In the genomic region with DNA sequence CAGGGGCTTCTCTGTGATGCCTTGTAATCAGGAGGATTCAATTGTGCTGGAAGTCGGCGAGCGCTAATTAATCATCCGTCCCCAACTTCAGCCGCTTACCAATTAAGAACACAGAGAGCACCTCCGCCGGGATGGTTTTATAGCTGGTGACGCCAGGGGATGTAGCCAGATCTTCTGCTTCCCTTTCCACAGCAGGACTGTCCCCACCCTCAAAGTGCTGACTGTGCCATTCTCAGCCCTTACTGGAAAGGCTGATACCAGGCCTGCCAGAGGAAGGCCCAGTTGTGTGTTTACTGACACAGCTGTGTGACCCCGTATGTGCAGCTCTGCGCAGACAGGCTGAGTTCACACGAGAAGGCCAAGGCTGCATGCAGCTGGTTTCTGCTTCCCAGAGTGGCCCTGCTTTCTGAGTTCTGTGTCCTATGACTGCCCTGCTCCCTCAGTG, we compare ENCODE assay signal across 13 mouse cellular contexts. TPM values are rescaled to one million over a fixed set of nuclear protein-coding genes. Genes with fewer than 3 reads are reported as not detected.
DNase-seq lines count a peak whose midpoint lies in the region; ATAC-seq lines count a peak whose summit lies in the region.
"Had no signal": no experiment of that assay in that cellular context is flagged by ENCODE, and none has a peak within 500 bp of the region (broad histone marks: within the 10 kb centered on the region; RNA-seq: fewer than 3 reads in every experiment).

No protein-coding gene starts in this region.

- peak; percentile 51; the same call in 1 of the 2 replicates for ATAC-seq in kidney, embryonic 14.5 days (ENCODE audit: low FRiP score, low TSS enrichment)
- ATAC-seq in neural tube, embryonic 11.5 days (ENCODE audit: insufficient read depth, low FRiP score, low TSS enrichment), result 0 out of 2 replicates have a peak, but pooled peaks have one; percentile 38
- peak; percentile 34; the same call in 1 of the 2 replicates for ATAC-seq in midbrain, embryonic 13.5 days
- no peak for ATAC-seq in megakaryocyte progenitor cell, adult 5-6 weeks (replicated peaks; ENCODE audit: poor library complexity)
- ATAC-seq: CD4-positive, CD25-positive, alpha-beta regulatory T cell, adult 4 months; Patski had no signal

- H3K27me3 ChIP-seq in kidney, embryonic 14.5 days (ENCODE audit: control insufficient read depth, insufficient read depth, low read length), result no peaks in the 10 kb centered on the region
- no peaks in the 10 kb centered on the region for H3K27me3 ChIP-seq in neural tube, embryonic 11.5 days (ENCODE audit: control insufficient read depth, insufficient read depth, low read length)
- H3K27me3 ChIP-seq in midbrain, embryonic 13.5 days, result no peaks in the 10 kb centered on the region
- H3K27me3 ChIP-seq: limb, embryonic 12.5 days had no signal

- no peak overlapping the region for H3K27ac ChIP-seq in kidney, embryonic 14.5 days (ENCODE audit: low read depth, low read length)
- no peak overlapping the region for H3K27ac ChIP-seq in neural tube, embryonic 11.5 days (ENCODE audit: low read depth, low read length)
- peak overlapping the region; percentile 6; the same call in 1 of the 2 replicates for H3K27ac ChIP-seq in midbrain, embryonic 13.5 days
- H3K27ac ChIP-seq: limb, embryonic 12.5 days had no signal

- H3K4me3 ChIP-seq in kidney, embryonic 14.5 days (ENCODE audit: low read length), result no peak overlapping the region
- H3K4me3 ChIP-seq in neural tube, embryonic 11.5 days (ENCODE audit: low read depth, low read length), result no peak overlapping the region
- no peak overlapping the region for H3K4me3 ChIP-seq in midbrain, embryonic 13.5 days (replicated peaks)
- H3K4me3 ChIP-seq: limb, embryonic 12.5 days; megakaryocyte, embryonic 14.5 days had no signal

- H3K36me3 ChIP-seq in kidney, embryonic 14.5 days (ENCODE audit: control insufficient read depth, insufficient read depth, low read length), result no peaks in the 10 kb centered on the region
- H3K36me3 ChIP-seq in neural tube, embryonic 11.5 days (ENCODE audit: control insufficient read depth, insufficient read depth, low read length), result no peaks in the 10 kb centered on the region
- no peaks in the 10 kb centered on the region for H3K36me3 ChIP-seq in midbrain, embryonic 13.5 days
- H3K36me3 ChIP-seq: limb, embryonic 12.5 days had no signal

- no peak for DNase-seq in kidney, postnatal 14 days
- DNase-seq in neural tube, embryonic 11.5 days (ENCODE audit: low spot score), result no peak
- DNase-seq in neural tube, embryonic 10.5 days (ENCODE audit: extremely low spot score, low spot score), result no peak
- DNase-seq in urinary bladder, adult 18-20 months (ENCODE audit: low spot score in 2 of 2), result no peak
- no peak for DNase-seq in thymus, postnatal 36 days
- DNase-seq: adrenal gland, adult 8-10 months had no signal

- no peaks in the 10 kb centered on the region for H3K9me3 ChIP-seq in kidney, embryonic 14.5 days (ENCODE audit: control insufficient read depth, low read length)
- H3K9me3 ChIP-seq in neural tube, embryonic 11.5 days (ENCODE audit: control insufficient read depth, low read length), result no peaks in the 10 kb centered on the region
- no peaks in the 10 kb centered on the region for H3K9me3 ChIP-seq in midbrain, embryonic 13.5 days
- H3K9me3 ChIP-seq: limb, embryonic 12.5 days; megakaryocyte, embryonic 14.5 days had no signal

- H3K9ac ChIP-seq in kidney, embryonic 14.5 days (ENCODE audit: low read depth, low read length), result no peak overlapping the region
- no peak overlapping the region for H3K9ac ChIP-seq in neural tube, embryonic 11.5 days (ENCODE audit: low read length)
- no peak overlapping the region for H3K9ac ChIP-seq in midbrain, embryonic 13.5 days (replicated peaks)
- H3K9ac ChIP-seq: limb, embryonic 12.5 days had no signal

- H3K4me2 ChIP-seq in kidney, embryonic 14.5 days (replicated peaks; ENCODE audit: low read depth, low read length), result no peak overlapping the region
- no peak overlapping the region for H3K4me2 ChIP-seq in neural tube, embryonic 11.5 days (ENCODE audit: low read depth)
- H3K4me2 ChIP-seq in midbrain, embryonic 13.5 days (replicated peaks), result no peak overlapping the region
- H3K4me2 ChIP-seq: limb, embryonic 12.5 days had no signal

- H3K4me1 ChIP-seq in kidney, embryonic 14.5 days (ENCODE audit: control insufficient read depth, insufficient read depth, low read length), result peaks cover 9% of the 10 kb centered on the region; the same call in 1 of the 2 replicates
- no peaks in the 10 kb centered on the region for H3K4me1 ChIP-seq in neural tube, embryonic 11.5 days (ENCODE audit: control insufficient read depth, insufficient read depth, low read length)
- H3K4me1 ChIP-seq in midbrain, embryonic 13.5 days (replicated peaks), result peaks cover 8% of the 10 kb centered on the region; the same call in 1 of the 2 replicates
- H3K4me1 ChIP-seq: megakaryocyte, embryonic 14.5 days had no signal

- 17% methylated on average over 11 of the region's 11 CpGs for WGBS in kidney, embryonic 14.5 days
- 38% methylated on average over 11 of the region's 11 CpGs for WGBS in neural tube, embryonic 11.5 days
- 62% methylated on average over 11 of the region's 11 CpGs for WGBS in midbrain, embryonic 13.5 days

RNA-seq across cellular contexts. Expression of gene Bend4, which starts 59.9 kb away (rescaled TPM):
- polyA plus RNA-seq in kidney, embryonic 14.5 days (2014; fragmentation: Nextera tagmentation; extraction: Ambion mirVana), result 9.7 and 11.6 TPM in 2 replicates
- polyA plus RNA-seq in neural tube, embryonic 11.5 days (2014; fragmentation: Nextera tagmentation; extraction: Ambion mirVana), result 10.0 and 10.8 TPM in 2 replicates
- polyA plus RNA-seq in midbrain, embryonic 13.5 days (2015; fragmentation: Nextera tagmentation; extraction: Ambion mirVana), result 10.3 and 10.6 TPM in 2 replicates
- total RNA-seq in megakaryocyte progenitor cell, adult 5-6 weeks (2015), result 1.1 and 1.5 TPM in 2 replicates
- 1.4 and 1.6 TPM in 2 replicates for total RNA-seq in megakaryocyte progenitor cell, adult 5-6 weeks (2017)
